Mouse (Mus musculus) gastrocnemius, postnatal 36 days (tissue): Measurements from ENCODE around the gene Med13l. TPM values are rescaled to one million over a fixed set of nuclear protein-coding genes. Genes with fewer than 3 reads are reported as not detected.
A peak's percentile ranks its signal among the peaks of the same experiment; 100 is the strongest.

ENCODE experiments used
- DNase-seq, 2 experiments: peaks; one replicate each; pipeline ENCODE4 v3.0.0; 2022
- intact Hi-C: fragments of 180-260 bp; cut with DNase I; formaldehyde crosslinking; loops from one replicate; pipeline ENCODE4 v1.15.1; 2025
- total RNA-seq, 2 experiments: library from RNA; stranded (reverse); gene quantifications; 2 replicates each; pipeline ENCODE4 v1.2.3; 2021

Med13l gene
- total RNA-seq, 2 experiments from 2014 or later = 20.4 to 22.4 TPM

DNA sequence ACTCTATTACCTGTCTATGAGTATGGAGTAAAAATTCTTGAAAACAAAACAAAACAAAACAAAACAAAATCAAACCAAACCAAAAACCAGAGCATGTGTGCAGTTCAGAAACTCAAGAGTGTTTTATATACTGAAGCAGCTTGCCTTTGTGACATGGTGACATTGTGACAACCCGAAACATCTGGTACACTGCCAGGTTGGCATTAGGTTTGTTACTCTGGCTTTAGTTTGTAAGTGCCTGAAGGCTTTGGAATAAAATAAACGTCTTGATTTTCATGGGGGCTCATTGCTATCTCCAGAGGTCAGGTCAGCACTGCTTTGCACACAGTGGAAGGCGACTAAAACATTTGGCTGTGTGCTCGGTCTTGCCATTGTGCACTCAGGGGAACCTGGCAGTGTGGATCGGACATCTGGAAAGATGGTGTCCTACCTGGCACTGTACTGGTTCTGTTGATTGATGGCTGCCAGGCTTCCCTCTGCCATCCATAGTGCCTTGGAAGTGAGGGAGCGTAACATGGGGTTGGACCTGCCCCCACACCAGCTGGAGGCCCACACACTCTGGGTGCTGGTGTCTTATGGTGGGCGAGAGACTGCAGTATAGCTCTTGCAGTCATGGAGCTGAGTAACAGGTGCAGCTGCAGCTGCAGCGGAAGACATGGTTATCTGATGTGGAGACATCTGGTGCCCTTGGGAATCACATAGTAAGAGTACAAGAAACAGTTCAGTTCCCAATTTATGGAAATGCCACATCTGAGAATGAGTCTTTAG, 115.9 kb downstream of the Med13l start:
- DNase-seq = no peak
- intact Hi-C loops = no loop called here

- intact Hi-C loops = no loop called here
- DNase-seq = no peak
Observed at GRCm38 (mm10) chr5:118679283-118679835, 118.9 kb downstream of the Med13l start.

DNA sequence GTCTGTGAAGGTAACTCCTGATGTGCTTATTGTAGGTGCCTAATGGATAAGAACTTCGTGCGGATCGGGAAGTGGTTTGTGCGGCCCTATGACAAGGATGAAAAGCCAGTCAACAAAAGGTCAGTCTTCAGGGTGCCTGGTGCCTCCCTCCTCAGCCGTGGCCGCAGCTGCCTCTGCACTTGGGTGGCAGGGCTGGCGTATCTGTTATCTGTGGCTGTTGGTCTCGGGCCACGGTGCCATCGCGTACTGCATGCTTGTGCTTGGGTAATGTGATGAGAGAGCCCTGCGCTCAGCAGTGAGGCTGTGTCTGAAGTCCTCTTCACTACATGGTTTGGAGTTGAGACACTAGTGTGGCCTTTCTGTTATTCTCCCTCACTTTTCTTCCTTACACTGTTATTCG, 120.4 kb downstream of the Med13l start:
- intact Hi-C loops = no loop called here
- DNase-seq = peak in 1 of 2 experiments; percentile 22

- intact Hi-C loops = no loop called here
- DNase-seq = no peak
Observed at GRCm38 (mm10) chr5:118682007-118682406, 121.5 kb downstream of the Med13l start.

DNA sequence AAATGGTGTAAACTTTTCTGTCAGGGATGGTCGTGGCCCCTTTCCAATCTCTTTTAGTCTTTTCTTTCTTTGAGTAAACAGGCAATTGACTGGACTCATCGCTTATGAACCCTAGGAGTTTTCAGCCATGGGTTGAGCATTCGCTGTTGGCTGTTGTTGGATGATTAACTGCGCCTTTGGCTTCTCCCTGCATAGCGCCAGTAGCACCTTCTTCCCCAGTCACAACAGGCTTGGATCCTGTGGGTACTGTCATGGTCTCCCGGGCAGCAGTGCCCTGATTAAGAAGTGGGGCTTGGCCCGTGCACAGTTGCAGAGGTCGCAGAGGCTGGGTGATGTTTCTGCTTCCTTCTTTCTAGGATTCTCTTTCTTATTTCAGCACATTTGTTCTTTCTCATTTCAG, 124.7 kb downstream of the Med13l start:
- intact Hi-C loops = no loop called here
- no peak for DNase-seq

- no peak for DNase-seq
- intact Hi-C loops = no loop called here
Observed at GRCm38 (mm10) chr5:118686021-118686420, 125.5 kb downstream of the Med13l start.

DNA sequence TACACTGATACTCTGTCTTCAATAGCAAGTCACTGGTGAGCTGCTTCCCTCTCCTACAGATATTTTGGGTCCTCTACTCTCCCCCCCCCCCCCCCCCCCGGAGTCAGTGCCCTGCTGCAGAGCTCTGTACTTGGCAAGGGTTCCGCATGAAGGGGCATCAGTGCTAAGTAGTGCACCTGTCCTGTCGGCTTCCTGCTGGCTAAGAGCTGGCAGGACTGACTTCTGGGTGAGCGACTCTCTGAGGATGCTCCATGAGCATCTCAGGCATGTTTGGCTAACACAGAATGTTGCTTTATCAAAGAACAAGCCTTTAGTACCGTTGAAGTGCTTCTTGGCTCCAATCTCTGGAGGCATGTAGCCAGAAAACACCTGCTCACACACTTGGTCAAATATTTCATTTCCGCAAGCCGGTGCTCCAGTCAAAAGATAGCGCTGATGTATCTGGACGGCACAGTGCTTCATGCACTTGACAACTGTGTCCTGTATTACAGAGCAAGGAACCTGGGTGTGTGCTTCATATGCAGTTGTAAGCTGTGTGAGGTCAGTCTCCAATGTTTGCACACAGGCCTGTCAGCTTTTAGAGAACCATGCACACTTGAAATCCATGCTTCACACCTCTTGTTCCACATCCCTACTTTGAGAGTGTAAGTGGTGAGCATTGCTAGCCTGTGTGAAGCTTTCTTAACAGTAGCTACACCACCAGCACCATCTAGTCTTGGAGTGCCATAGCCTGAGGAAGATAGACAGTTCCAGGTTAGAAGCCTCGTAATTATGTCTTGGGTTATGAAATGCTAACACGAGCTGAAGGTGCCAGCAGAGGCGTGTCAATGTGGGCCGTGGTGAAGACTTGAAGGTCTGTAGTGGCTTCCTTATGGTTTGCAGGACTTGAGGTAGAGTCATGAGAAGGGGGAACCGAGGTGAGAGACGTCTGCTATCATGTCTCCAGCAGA, 128.7 kb downstream of the Med13l start:
- no peak for DNase-seq

DNA sequence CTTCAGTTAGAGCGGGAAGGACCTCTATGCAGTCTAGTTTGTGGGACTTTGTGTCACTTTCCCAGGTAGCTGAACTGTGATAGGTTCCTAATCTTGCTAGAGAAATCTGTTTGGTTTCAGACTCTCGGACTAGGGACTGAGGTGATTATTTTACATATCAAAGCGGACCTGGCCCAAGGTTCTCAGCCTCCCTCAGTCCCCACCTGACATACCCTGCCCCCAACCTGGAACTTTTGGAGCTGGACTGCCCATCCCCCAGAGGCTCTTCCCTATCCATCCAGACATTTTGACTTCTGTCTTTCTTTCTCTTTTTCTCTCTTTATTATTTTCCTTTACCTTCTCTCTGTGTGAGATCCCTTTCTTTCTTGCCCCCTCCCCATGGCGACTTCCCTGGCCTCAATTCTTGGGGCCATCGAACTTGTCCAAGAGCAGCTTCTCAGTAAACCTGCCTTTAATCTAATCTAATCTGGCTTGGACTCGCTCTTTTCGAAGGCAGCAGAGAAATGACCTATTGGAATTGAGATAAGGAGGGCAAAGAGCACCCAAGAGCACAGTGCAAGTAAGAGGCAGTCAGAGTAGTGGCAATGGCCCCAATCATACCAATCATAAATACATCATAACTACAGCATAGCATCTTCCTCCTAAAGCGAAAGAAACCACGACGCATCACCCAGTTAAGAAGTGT, 130.7 kb downstream of the Med13l start:
- no peak for DNase-seq
- intact Hi-C loops = no loop called here

More for the DNA sequence above, 128.7 kb downstream of the Med13l start:
- intact Hi-C loops = no loop called here

GRCm38 (mm10) chr5:118691710-118692040, 131.2 kb downstream of the Med13l start:
- intact Hi-C loops = no loop called here

DNA sequence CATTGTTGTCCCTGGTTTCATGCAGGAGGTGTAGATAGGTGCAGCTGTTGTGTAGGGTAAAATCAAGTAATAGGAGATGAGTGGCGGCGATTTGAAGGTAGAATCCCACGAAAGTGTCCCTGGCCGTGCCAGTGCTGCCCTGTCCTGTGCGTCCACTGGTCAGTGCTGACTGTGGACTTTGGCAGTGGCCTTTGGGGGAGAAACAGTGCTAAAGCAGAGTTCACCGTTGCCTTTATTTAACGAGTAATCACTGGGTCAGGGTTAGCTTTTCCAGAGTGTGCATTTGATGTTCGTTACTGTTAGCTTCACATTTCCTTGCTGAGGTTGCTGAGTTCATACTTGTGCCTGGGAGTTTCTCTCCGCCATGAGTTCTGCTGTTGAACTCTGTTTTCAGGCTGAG, 133.5 kb downstream of the Med13l start:
- intact Hi-C loops = no loop called here
- DNase-seq = no peak

More at GRCm38 (mm10) chr5:118691710-118692040, 131.2 kb downstream of the Med13l start:
- DNase-seq = no peak

- intact Hi-C loops = no loop called here
- DNase-seq = no peak
Observed at GRCm38 (mm10) chr5:118697073-118697472, 136.6 kb downstream of the Med13l start.

GRCm38 (mm10) chr5:118700978-118701377, 140.5 kb downstream of the Med13l start:
- intact Hi-C loops = loop anchor here (5.0 kb wide), 1 partner anchor 44 kb away; no protein-coding TSS in a partner anchor
- DNase-seq = no peak

DNA sequence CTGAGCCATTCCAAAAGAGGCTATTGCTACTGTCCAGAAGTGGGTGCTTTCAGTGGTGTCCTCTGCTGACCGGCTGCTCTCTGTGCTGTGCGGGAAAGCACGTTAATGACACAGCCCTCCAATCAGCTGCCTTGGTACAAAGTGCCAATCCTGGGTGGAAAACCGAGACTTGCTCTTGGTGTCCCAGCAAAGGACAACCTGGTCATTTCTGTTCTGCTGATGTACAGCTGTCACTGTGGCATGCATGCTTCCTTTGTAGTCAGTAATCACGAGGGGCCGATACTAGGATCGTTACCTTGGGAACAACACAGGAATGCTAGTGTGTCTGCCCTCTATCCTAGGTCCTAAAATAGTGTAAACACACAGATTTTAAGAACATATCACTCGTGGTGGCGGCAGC, 142.2 kb downstream of the Med13l start:
- DNase-seq = no peak
- intact Hi-C loops = loop anchor here (5.0 kb wide), 1 partner anchor 45 kb away; no protein-coding TSS in a partner anchor

GRCm38 (mm10) chr5:118704148-118704547, 143.7 kb downstream of the Med13l start:
- no peak for DNase-seq

DNA sequence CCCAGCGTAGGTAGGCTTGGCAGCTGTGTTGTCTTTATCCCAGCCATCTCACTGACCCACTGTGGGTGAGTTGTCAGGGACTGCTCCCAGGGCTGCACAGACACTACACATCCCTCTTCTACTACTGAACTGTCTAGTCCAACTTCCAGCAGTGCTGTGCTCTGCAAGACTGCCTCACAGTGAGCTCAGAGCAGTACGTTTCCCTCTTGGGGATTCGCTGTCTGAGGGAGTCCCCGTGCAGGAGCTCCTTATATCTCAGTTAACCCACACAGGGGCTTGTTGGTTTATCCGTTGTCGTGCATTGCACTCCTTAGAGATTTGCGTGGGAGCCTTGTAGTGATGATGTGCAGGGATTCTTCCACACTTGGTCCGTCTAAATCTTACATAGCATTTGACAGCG, 144.5 kb downstream of the Med13l start:
- intact Hi-C loops = loop anchor here (5.0 kb wide), 2 partner anchors 48 to 108 kb away; no protein-coding TSS in a partner anchor
- DNase-seq = no peak

More at GRCm38 (mm10) chr5:118704148-118704547, 143.7 kb downstream of the Med13l start:
- intact Hi-C loops = loop anchor here (5.0 kb wide), 1 partner anchor 47 kb away; no protein-coding TSS in a partner anchor

DNA sequence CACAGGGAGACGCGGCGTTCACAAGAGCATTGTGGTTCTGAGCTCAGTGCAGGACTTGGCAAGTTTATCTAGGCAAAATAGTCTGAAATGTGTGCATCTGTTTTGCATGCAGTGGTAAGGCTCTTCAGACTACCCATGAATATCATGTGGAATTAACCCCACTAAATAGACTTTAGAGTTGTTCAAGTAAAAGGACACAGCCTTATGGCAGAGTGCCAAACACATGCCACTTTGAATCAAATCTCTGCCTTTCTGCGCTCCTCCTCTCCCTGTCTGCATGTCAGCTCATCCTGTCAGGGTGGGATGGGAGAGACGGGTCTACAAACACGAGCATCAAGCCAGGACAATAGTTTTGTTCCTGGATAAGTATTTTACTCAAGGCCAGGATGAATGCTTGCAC, 145.5 kb downstream of the Med13l start:
- intact Hi-C loops = loop anchor here (5.0 kb wide), 1 partner anchor 109 kb away; no protein-coding TSS in a partner anchor
- no peak for DNase-seq

GRCm38 (mm10) chr5:118706414-118706813, 145.9 kb downstream of the Med13l start:
- intact Hi-C loops = loop anchor here (5.0 kb wide), 1 partner anchor 109 kb away; no protein-coding TSS in a partner anchor
- DNase-seq = no peak

- intact Hi-C loops = loop anchor here (5.0 kb wide), 1 partner anchor 110 kb away; no protein-coding TSS in a partner anchor
- DNase-seq = no peak
Observed at GRCm38 (mm10) chr5:118707501-118707900, 147.0 kb downstream of the Med13l start.

GRCm38 (mm10) chr5:118708215-118708949, 147.9 kb downstream of the Med13l start:
- intact Hi-C loops = loop anchor here (5.0 kb wide), 1 partner anchor 111 kb away; no protein-coding TSS in a partner anchor
- DNase-seq = peak; percentile 54 to 61
